Mouse (Mus musculus) heart, adult 11 months (tissue): ENCODE measurements around the gene Dst.
A peak's percentile ranks its signal among the peaks of the same experiment; 100 is the strongest.

Experiments
- DNase-seq: peaks from one replicate; pipeline ENCODE4 v3.0.0; 2022

Dst gene

GRCm38 (mm10) chr1:34033478-34033877, 125.5 kb downstream of the Dst start:
- DNase-seq, result peak; percentile 55

DNA sequence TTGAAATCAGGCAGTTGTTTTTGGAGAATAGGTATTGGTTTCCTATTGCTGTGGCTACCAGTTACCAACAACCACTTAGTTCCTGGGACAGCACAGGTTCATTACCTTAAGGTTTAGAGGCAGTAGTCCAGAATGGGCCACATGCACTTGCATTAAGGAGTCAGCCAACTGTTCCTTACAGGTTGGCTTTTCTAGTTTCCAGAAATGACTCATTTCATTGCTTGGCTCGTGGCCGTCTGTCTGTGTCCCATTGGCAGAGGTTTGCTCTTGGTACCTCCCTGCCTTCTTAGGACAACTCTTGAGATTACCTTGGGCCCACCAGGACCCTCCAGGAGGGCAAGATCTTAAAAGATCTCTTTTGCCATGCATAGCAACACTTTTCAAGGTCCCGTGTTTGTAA, 125.9 kb downstream of the Dst start:
- DNase-seq, result peak; percentile 68

GRCm38 (mm10) chr1:34036111-34036510, 128.1 kb downstream of the Dst start:
- DNase-seq, result peak; percentile 85

GRCm38 (mm10) chr1:34038571-34038970, 130.5 kb downstream of the Dst start:
- no peak for DNase-seq

DNA sequence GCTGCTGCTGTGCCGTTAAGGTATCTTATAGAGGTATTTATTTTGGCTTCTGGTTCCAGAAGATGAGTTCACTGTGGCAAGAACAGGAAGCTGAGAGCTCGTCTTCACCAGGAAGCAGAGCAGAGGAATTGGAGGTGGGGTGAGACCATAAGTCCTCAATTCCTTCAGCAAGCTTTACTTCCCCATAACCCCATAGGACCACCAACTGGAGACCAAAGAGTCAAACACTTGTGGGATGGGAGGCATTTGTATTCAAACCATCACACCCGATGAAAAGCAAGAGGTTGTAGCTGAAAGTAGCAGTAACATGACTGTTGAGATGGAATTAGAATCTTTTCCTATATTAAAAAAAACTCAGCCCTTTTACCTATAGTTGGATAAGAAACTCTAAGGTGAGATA, 132.0 kb downstream of the Dst start:
- DNase-seq, result peak; percentile 80

GRCm38 (mm10) chr1:34040901-34041721, 133.1 kb downstream of the Dst start:
- peak; percentile 95 for DNase-seq

- DNase-seq, result peak; percentile 70
Observed at GRCm38 (mm10) chr1:34042299-34042698, 134.3 kb downstream of the Dst start.

DNA sequence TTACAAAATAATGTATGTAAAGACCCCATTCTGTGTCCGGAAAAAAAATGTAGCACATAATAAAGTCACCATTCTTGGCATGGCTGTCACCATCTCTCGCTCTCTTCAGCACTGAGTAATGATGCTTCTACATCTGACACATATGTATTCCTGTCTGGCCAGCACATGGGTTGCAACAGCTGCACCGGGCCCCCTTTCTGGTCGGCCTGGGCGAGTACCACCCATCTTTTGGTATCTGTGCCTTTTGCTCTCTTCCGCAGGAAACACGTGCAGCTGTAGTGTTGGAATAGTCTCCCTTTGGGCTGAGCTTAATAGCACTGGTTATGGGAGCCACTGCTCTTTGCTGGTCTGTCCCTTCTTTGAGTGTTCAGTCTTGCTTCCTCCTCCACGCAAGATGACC, 135.3 kb downstream of the Dst start:
- peak; percentile 92 for DNase-seq

- peak; percentile 90 for DNase-seq
Observed at GRCm38 (mm10) chr1:34043836-34044550, 136.0 kb downstream of the Dst start.

DNA sequence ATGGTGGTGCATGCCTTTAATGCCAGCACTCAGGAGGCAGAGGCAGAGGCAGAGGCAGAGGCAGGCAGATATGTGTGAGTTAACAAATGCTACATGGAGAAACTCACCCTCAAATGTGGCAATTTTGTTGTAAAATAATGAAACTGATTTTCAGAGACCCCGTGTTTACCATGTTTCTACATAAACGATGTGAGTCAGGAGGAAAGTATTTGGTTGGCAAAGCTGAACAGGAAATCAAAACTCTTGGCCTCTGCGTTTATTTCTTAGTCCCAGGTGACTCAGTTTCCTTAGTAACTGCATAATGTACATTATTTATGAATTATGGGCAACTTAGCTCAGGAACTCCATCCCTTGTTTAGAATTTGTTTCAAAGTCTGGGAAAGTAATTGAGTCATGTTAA, 136.7 kb downstream of the Dst start:
- peak; percentile 36 for DNase-seq

- DNase-seq, result peak; percentile 69
Observed at GRCm38 (mm10) chr1:34047285-34047684, 139.3 kb downstream of the Dst start.

DNA sequence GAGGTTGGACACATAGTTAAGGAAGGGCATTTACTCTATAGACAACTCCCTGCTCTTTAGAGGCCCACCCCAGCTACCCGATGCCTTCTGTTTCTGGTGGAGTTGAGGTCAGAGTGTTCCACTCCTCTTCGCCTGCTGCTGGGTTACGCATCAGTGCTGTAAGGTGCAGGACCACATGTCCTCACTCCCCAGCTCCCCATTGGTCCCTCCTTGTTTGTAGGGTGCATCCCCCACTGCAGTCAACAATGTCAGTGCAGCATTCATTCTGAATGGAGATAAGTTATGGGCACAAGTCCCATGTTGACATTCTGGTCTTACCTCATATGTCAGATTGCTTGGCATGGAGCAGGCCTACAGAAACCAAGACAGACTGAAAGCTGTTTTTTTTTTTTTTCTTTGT, 143.2 kb downstream of the Dst start:
- DNase-seq, result peak; percentile 94

GRCm38 (mm10) chr1:34052422-34052821, 144.4 kb downstream of the Dst start:
- DNase-seq, result peak; percentile 80

DNA sequence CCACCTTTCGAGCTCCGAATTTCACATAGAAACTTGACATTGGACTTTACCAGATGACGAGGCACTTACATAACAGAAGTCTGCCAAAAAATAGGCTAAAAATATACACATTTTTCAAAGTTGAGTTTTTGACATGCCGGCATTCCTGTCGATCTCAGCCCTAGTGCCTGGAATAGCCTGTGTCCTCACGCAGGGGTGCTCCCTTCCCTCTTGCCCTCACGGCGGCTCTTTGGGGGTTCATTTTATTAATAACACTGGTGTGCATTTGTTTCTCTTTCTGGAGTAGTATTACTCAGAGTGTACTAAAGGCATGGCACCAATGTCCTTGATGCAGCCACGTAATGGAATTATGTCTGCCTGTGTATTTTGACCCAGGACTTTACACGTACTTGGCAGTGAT, 146.9 kb downstream of the Dst start:
- DNase-seq, result peak; percentile 93

DNA sequence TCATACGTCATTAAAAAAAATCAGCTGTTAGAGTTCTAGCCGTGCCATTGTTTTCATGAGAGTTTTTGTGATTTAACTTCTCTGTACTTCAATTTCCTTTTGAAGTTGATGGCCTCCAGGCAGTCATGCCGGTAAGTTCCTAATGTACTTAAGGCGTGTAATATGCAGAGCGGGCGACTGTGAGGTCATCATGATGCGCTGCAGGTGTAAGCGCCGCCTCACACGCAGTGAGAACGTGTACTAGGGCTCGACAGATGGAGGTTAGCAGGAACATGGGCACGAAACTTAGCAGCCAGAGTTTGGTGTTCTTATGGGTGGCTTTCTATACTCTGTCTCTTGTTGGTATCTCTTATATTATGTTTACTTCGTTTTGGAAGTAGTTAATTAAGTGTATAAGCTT, 148.6 kb downstream of the Dst start:
- peak; percentile 22 for DNase-seq

DNA sequence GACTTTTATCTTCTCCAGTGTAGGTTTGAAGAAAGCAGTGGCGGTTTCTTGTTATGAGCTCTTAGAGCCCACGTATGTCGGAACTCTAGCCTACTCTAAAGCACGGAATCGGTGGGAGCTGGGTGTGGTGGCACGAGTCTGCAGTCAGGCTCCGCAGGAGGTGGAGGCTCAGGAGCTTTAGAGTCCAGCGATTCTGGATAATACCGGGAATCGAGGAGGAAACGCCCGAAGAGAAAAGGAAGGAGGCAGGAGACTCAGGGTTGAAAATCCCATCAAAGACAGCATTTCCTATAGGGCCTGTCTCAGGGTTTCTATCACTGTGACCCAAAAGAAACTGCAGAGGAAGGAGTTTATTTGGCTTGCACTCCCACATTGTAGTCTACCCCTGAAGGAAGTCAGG, 151.2 kb downstream of the Dst start:
- peak; percentile 78 for DNase-seq

DNA sequence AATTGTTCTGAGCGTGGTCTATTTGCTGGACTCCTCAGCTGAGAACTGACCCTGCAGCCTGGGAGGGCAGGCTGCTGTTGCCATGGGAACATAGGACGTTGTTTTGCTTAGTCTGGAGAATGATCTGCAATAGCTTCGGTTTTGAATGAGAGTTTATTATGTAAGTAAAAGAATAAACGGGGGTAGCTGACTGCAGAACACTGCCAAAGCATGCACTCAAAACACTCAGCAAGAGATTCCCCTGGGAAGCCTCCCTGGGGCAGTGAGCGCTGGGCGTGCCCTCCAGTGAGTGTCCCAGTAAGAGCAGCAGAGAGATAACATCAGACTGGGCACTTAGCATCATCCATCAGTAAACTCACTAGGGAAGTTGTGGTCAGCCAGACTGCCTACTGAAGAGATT, 152.4 kb downstream of the Dst start:
- DNase-seq, result peak; percentile 98

DNA sequence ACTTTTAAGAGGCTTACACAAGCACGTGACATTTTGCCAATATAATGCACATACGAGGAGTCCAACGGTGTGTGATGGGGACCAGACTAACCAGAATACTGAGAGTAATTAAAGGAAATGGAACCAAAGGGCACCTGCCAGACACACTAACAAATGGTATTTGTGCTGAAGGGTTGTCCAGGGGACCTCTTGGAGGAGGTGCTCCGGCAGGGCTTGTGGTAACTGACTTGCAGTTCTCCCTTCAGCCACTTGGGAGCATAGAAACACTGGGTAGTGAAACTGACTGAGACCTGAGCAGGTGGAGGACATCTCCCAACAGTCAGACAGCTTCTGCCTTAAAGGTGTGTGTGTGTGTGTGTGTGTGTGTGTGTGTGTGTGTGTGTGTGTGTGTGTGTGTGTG, 153.1 kb downstream of the Dst start:
- DNase-seq, result peak; percentile 97

GRCm38 (mm10) chr1:34061860-34062259, 153.8 kb downstream of the Dst start:
- no peak for DNase-seq

DNA sequence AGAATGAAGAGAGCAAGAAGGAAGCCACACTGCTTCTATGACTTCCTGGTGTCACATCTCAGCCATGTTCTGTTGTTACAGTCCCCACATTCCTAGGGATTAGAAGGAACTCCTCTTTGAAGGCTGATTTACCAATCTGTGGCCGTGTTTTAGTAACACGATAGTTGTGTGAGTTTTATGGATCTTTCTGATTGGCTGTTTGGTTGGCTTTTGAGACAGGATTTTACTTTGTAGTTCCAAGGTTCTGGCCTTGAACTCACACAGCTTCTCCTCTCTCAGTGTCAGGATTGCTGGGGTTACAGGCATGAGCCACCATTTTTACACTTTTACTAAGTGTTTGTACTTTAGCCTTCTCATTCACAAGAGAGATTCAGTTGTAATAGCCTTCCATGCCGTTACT, 155.9 kb downstream of the Dst start:
- DNase-seq, result peak; percentile 34

DNA sequence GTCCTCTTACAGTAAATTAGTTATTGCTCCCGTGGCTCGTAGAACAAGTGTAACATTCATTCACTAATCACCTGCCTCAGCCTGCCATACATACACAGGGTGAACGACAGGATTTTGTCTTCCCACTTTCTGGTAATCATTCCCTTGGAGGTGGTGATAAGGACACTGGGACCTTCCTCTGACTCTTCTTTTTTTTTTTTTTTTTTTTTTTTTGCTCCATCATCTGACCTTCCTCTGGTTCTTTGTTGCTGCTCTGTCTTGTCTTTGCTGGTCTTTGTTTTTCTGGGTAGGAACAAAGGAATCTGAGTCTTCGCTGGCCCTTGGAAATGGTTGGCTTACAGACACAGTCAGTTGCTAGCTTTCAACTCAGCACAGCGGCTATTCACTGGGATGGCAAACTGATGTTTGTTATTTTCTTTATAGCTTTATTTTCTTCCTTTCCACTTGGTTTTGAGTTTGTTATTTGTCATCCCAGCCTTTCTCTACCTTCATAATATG, 157.6 kb downstream of the Dst start:
- peak; percentile 53 for DNase-seq

DNA sequence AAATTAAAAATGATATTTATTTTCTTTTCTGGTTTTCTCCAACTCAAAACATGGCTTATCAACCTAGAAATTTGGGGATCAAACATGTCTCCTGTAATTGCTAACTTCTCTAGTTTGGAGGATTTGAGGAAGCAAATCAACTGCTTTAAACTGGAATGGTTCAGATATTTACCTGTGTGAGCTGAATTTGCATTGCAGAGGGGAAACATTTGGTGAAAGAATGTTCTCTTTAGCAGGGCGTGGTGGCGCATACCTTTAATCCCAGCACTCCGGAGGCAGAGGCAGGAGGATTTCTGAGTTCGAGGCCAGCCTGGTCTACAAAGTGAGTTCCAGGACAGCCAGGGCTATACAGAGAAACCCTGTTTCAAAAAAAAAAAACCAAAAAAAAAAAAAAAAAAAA, 158.4 kb downstream of the Dst start:
- DNase-seq, result peak; percentile 39

DNA sequence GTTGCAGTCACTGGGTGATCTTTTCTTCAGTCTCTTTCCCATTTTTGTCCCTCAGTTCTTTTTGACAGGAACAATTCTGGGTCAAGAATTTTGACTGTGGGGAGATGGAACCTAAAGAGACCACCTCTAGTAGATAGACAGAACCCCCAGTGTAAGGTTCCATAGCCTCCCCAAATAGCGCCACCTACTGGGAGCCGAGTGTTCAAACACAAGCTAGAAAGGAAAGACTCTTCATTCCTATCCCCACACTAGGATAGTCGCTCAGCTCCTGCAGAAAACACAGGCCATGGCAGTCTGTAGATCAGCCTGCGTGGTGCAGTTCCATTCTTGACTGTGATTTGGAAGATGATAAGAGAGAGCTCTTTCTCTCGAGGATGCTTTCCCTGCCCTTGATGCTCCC, 160.3 kb downstream of the Dst start:
- peak; percentile 76 for DNase-seq
